Comparison of ENCODE assay signal across 11 mouse cellular contexts in the genomic region with DNA sequence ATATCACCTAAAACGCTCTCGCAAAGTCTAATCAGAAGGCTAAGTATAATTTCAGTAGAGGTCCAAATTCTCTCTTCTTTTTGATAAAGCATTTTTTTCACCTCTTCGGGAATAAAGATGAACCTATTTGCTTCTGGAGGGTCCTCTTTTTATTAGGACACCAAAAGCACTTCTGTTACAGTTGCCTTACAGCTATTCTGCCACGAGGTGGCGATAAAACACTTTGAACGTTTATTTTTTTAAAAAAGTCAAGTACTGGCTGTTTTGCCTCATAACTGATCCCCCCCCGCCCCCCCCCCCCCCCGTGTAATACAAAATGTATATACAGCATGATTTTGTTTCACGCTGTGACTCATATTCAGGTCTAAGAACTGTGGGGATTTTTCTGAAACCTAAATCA. TPM values are rescaled to one million over a fixed set of nuclear protein-coding genes. Genes with fewer than 3 reads are reported as not detected.
A peak's percentile ranks its signal among the peaks of the same experiment; 100 is the strongest.
DNase-seq lines count a peak whose midpoint lies in the region; ATAC-seq and TF ChIP-seq lines count a peak whose summit lies in the region.
"Had no signal": no experiment of that assay in that cellular context is flagged by ENCODE, and none has a peak within 500 bp of the region (broad histone marks: within the 10 kb centered on the region; RNA-seq: fewer than 3 reads in every experiment).

No protein-coding gene starts in this region.

- no peaks in the 10 kb centered on the region for H3K9me3 ChIP-seq in embryonic facial prominence, embryonic 11.5 days (replicated peaks; ENCODE audit: control insufficient read depth, low read length)
- H3K9me3 ChIP-seq in embryonic facial prominence, embryonic 10.5 days, result 0 out of 2 replicates have a peak, but pooled peaks cover 2% of the 10 kb centered on the region
- no peaks in the 10 kb centered on the region for H3K9me3 ChIP-seq in ES-E14 (ENCODE audit: control insufficient read depth, insufficient read depth, low read depth, low read length)
- H3K9me3 ChIP-seq in forebrain, embryonic 12.5 days, result no peaks in the 10 kb centered on the region
- H3K9me3 ChIP-seq: G1E had no signal

- DNase-seq in embryonic facial prominence, embryonic 11.5 days (ENCODE audit: low spot score), result peak; percentile 60
- DNase-seq in embryonic facial prominence, embryonic 10.5 days (ENCODE audit: low spot score), result no peak
- DNase-seq in left cerebral cortex, adult 2 months (ENCODE audit: extremely low spot score in 1 of 2, low spot score in 2 of 2), result no peak
- no peak for DNase-seq in left cerebral cortex, postnatal 36 days (ENCODE audit: low spot score in 2 of 2)
- DNase-seq in ES-E14 (ENCODE audit: low read depth, low spot score), result no peak
- DNase-seq in lung, adult 2 months, result peak; percentile 15
- no peak for DNase-seq in urinary bladder, postnatal 36 days (ENCODE audit: low spot score in 2 of 2)

- no peak for TF ChIP-seq POLR2A in lung, adult 2 months (IDR thresholded peaks at IDR 0.05; ENCODE audit: borderline replicate concordance, extremely low read depth, low read depth, low read length)

- no peak overlapping the region for H3K27ac ChIP-seq in embryonic facial prominence, embryonic 11.5 days (replicated peaks; ENCODE audit: low read depth, low read length)
- H3K27ac ChIP-seq in embryonic facial prominence, embryonic 10.5 days (replicated peaks), result no peak overlapping the region
- no peak overlapping the region for H3K27ac ChIP-seq in left cerebral cortex, adult 2 months
- no peak overlapping the region for H3K27ac ChIP-seq in ES-E14 (ENCODE audit: insufficient read depth, low read depth, low read length, poor library complexity, severe bottlenecking)
- H3K27ac ChIP-seq in forebrain, embryonic 12.5 days, result no peak overlapping the region
- H3K27ac ChIP-seq: midbrain, embryonic 12.5 days had no signal

- 9% methylated on average over 9 of the region's 9 CpGs for WGBS in embryonic facial prominence, embryonic 11.5 days
- 10% methylated on average over 9 of the region's 9 CpGs for WGBS in embryonic facial prominence, embryonic 10.5 days
- 10% methylated on average over 9 of the region's 9 CpGs for WGBS in lung, adult 2 months
- 10% methylated on average over 9 of the region's 9 CpGs for WGBS in forebrain, embryonic 12.5 days

- no peaks in the 10 kb centered on the region for H3K27me3 ChIP-seq in embryonic facial prominence, embryonic 11.5 days (ENCODE audit: control insufficient read depth, insufficient read depth, low read length)
- H3K27me3 ChIP-seq in embryonic facial prominence, embryonic 10.5 days (replicated peaks; ENCODE audit: low read depth, poor library complexity, severe bottlenecking), result no peaks in the 10 kb centered on the region; the same call in 1 of the 2 replicates
- H3K27me3 ChIP-seq in forebrain, embryonic 12.5 days, result no peaks in the 10 kb centered on the region
- H3K27me3 ChIP-seq: midbrain, embryonic 12.5 days had no signal

- in situ Hi-C loops in ES-E14 (cut with MboI; ENCODE audit: low sequenced_read_pairs in 2 of 2, unreplicated experiment in 2 of 2), result loop anchor here in 1 of 2 experiments (25.0 kb wide), 1 partner anchor 228 kb away; no protein-coding TSS in a partner anchor

- H3K36me3 ChIP-seq in embryonic facial prominence, embryonic 11.5 days (replicated peaks; ENCODE audit: control insufficient read depth, insufficient read depth, low read depth, low read length), result no peaks in the 10 kb centered on the region
- H3K36me3 ChIP-seq in embryonic facial prominence, embryonic 10.5 days (replicated peaks), result no peaks in the 10 kb centered on the region
- no peaks in the 10 kb centered on the region for H3K36me3 ChIP-seq in ES-E14 (ENCODE audit: control insufficient read depth, insufficient read depth, low read length, poor library complexity, severe bottlenecking)
- H3K36me3 ChIP-seq in forebrain, embryonic 12.5 days (replicated peaks), result no peaks in the 10 kb centered on the region
- H3K36me3 ChIP-seq: G1E; midbrain, embryonic 12.5 days had no signal

- H3K9ac ChIP-seq in embryonic facial prominence, embryonic 11.5 days (replicated peaks; ENCODE audit: low read length), result no peak overlapping the region
- no peak overlapping the region for H3K9ac ChIP-seq in ES-E14 (ENCODE audit: insufficient read depth, low read depth, low read length, poor library complexity, severe bottlenecking)
- no peak overlapping the region for H3K9ac ChIP-seq in forebrain, embryonic 12.5 days
- H3K9ac ChIP-seq: midbrain, embryonic 12.5 days had no signal

- no peak for ATAC-seq in embryonic facial prominence, embryonic 11.5 days (replicated peaks; ENCODE audit: insufficient number of reproducible peaks, low FRiP score, low TSS enrichment, low read depth)
- no peak for ATAC-seq in forebrain, embryonic 12.5 days (ENCODE audit: low FRiP score)

- intact Hi-C loops in left cerebral cortex, adult 2 months (cut with DNase I), result loop anchor here (2.0 to 10.0 kb wide), 4 partner anchors 110 to 740 kb away; a partner anchor contains a TSS
- intact Hi-C loops in left cerebral cortex, postnatal 36 days (cut with DNase I), result loop anchor here (2.0 to 10.0 kb wide), 3 partner anchors 128 to 446 kb away; no protein-coding TSS in a partner anchor

- no peaks in the 10 kb centered on the region for H3K4me1 ChIP-seq in embryonic facial prominence, embryonic 11.5 days (ENCODE audit: control insufficient read depth, insufficient read depth, low read length)
- H3K4me1 ChIP-seq in embryonic facial prominence, embryonic 10.5 days, result no peaks in the 10 kb centered on the region
- no peaks in the 10 kb centered on the region for H3K4me1 ChIP-seq in ES-E14 (ENCODE audit: control insufficient read depth in 2 of 2, insufficient read depth in 2 of 2, low read length in 2 of 2, poor library complexity in 1 of 2)
- no peaks in the 10 kb centered on the region for H3K4me1 ChIP-seq in lung, adult 2 months (ENCODE audit: control insufficient read depth, insufficient read depth, low read length)
- H3K4me1 ChIP-seq in forebrain, embryonic 12.5 days, result no peaks in the 10 kb centered on the region
- H3K4me1 ChIP-seq: midbrain, embryonic 12.5 days had no signal

- peak; percentile 64 for TF ChIP-seq CTCF in left cerebral cortex, adult 2 months (IDR thresholded peaks at IDR 0.05)
- no peak for TF ChIP-seq CTCF in lung, adult 2 months (IDR thresholded peaks at IDR 0.05; ENCODE audit: insufficient read depth, low read length)

- no peak overlapping the region for H3K4me2 ChIP-seq in embryonic facial prominence, embryonic 11.5 days (ENCODE audit: low read depth, low read length)
- no peak overlapping the region for H3K4me2 ChIP-seq in forebrain, embryonic 12.5 days
- H3K4me2 ChIP-seq: midbrain, embryonic 12.5 days had no signal

- no peak overlapping the region for H3K4me3 ChIP-seq in embryonic facial prominence, embryonic 11.5 days (ENCODE audit: low read depth, low read length)
- H3K4me3 ChIP-seq in embryonic facial prominence, embryonic 10.5 days, result no peak overlapping the region
- H3K4me3 ChIP-seq in left cerebral cortex, adult 2 months, result no peak overlapping the region
- H3K4me3 ChIP-seq in ES-E14 (ENCODE audit: insufficient read depth in 1 of 2, low read depth in 1 of 2, low read length in 2 of 2, poor library complexity in 1 of 2, severe bottlenecking in 1 of 2), result no peak overlapping the region
- H3K4me3 ChIP-seq in lung, adult 2 months (replicated peaks; ENCODE audit: extremely low read depth, low read depth, low read length), result no peak overlapping the region
- no peak overlapping the region for H3K4me3 ChIP-seq in forebrain, embryonic 12.5 days (replicated peaks)
- H3K4me3 ChIP-seq: midbrain, embryonic 12.5 days had no signal

TF ChIP-seq in ES-E14, 5 proteins besides CTCF, POLR2A, EP300 and RAD21:
- no peak for TF ChIP-seq ZC3H11A (IDR thresholded peaks at IDR 0.05; ENCODE audit: borderline replicate concordance, low read depth, low read length)
- peak; percentile 46; the same call in 1 of the 2 replicates for TF ChIP-seq ZNF384 (IDR thresholded peaks at IDR 0.05; ENCODE audit: low read depth, low read length)
- TF ChIP-seq CHD2 (IDR thresholded peaks at IDR 0.05; ENCODE audit: low read depth, low read length), result no peak

RNA-seq across cellular contexts. Expression of a gene that starts 33.6 kb away (rescaled TPM):
- polyA plus RNA-seq in embryonic facial prominence, embryonic 11.5 days (2014; fragmentation: Nextera tagmentation; extraction: Ambion mirVana), result not detected in 2 replicates
- not detected in 2 replicates for polyA plus RNA-seq in embryonic facial prominence, embryonic 10.5 days (2016; fragmentation: Nextera tagmentation; extraction: Ambion mirVana)
- not detected for total RNA-seq in left cerebral cortex, adult 2 months (2021)
- not detected for total RNA-seq in left cerebral cortex, postnatal 36 days (2021)
- total RNA-seq in ES-E14 (2012; rRNA removed), result 0.22 and 0.32 TPM in 2 replicates
- not detected in 2 replicates for polyA plus RNA-seq in lung, adult 2 months (2012; rRNA removed)
- not detected in 2 replicates for polyA plus RNA-seq in forebrain, embryonic 12.5 days (2016; fragmentation: Nextera tagmentation; extraction: Ambion mirVana)
- total RNA-seq: G1E; layer of hippocampus, postnatal 25 days had no signal
- polyA plus RNA-seq: G1E; midbrain, embryonic 12.5 days had no signal

Comparison
In these comparisons a context has a peak if more than half of its experiments do, and no peak if none do; other contexts are left out.
1. DNase-seq: peak in embryonic facial prominence, embryonic 11.5 days (single experiment) and lung, adult 2 months (single experiment); none in embryonic facial prominence, embryonic 10.5 days (single experiment), left cerebral cortex, adult 2 months (0 of 2), left cerebral cortex, postnatal 36 days (0 of 2), ES-E14 (single experiment) and urinary bladder, postnatal 36 days (0 of 2).